Mouse (Mus musculus): ENCODE results near the gene Il10. TPM values are rescaled to one million over a fixed set of nuclear protein-coding genes. Genes with fewer than 3 reads are reported as not detected.

The Il10 gene
- polyA plus RNA-seq, 1 experiment: not detected

- Histone ChIP-seq H3K36me3 (ENCODE audit: control insufficient read depth, insufficient read depth, low read length) (no peaks in the 10 kb centered on the region), H3K27me3 (ENCODE audit: control insufficient read depth, insufficient read depth, low read length) (no peaks in the 10 kb centered on the region), H3K27ac (ENCODE audit: control insufficient read depth, insufficient read depth, low read depth, low read length) (no peak overlapping the region), H3K4me1 (ENCODE audit: control insufficient read depth, insufficient read depth, low read length) (no peaks in the 10 kb centered on the region; the same call in 1 of the 2 replicates), H3K4me3 (ENCODE audit: control insufficient read depth, low read depth, low read length) (no peak overlapping the region)
- TF ChIP-seq CTCF (IDR thresholded peaks at IDR 0.05; ENCODE audit: control insufficient read depth, insufficient read depth, insufficient replicate concordance, low read depth, low read length) (no peak), POLR2A (IDR thresholded peaks at IDR 0.05; ENCODE audit: control insufficient read depth, low read depth, low read length) (no peak)
Observed at GRCm38 (mm10) chr1:131048946-131049345, 29.3 kb downstream of the Il10 start.

DNA sequence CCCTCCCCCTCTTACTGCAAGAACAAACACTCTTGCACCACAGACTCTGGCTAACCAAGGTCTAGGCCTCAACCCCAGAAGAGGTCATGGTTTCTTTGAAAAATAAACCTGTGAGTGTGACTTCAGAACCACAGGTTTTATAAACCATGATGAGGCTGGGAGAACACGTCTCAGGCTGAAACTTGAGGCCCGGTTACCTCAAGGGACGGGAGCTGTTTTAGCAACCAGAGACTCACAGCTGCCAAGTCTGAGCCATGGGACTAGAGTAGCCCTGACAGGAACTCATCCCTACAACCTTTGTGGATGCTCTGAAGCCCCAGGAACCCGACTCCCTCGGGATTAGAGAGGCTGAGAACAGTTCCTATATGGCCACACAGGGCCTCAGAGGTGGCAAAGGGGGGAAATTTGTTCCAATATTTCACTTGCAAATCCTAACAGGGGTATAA, 29.7 kb downstream of the Il10 start:
- Histone ChIP-seq H3K36me3 (ENCODE audit: control insufficient read depth, insufficient read depth, low read length) (no peaks in the 10 kb centered on the region), H3K4me1 (ENCODE audit: control insufficient read depth, insufficient read depth, low read length) (no peaks in the 10 kb centered on the region; the same call in 1 of the 2 replicates), H3K4me3 (ENCODE audit: control insufficient read depth, low read depth, low read length) (no peak overlapping the region), H3K27ac (ENCODE audit: control insufficient read depth, insufficient read depth, low read depth, low read length) (no peak overlapping the region), H3K27me3 (ENCODE audit: control insufficient read depth, insufficient read depth, low read length) (no peaks in the 10 kb centered on the region)
- TF ChIP-seq CTCF (IDR thresholded peaks at IDR 0.05; ENCODE audit: control insufficient read depth, insufficient read depth, insufficient replicate concordance, low read depth, low read length) (no peak), POLR2A (IDR thresholded peaks at IDR 0.05; ENCODE audit: control insufficient read depth, low read depth, low read length) (no peak)

- no peak overlapping the region for H3K4me3 ChIP-seq (ENCODE audit: control insufficient read depth, low read depth, low read length)
- TF ChIP-seq CTCF (IDR thresholded peaks at IDR 0.05; ENCODE audit: control insufficient read depth, insufficient read depth, insufficient replicate concordance, low read depth, low read length) (no peak), POLR2A (IDR thresholded peaks at IDR 0.05; ENCODE audit: control insufficient read depth, low read depth, low read length) (no peak)
- H3K4me1 ChIP-seq (ENCODE audit: control insufficient read depth, insufficient read depth, low read length): no peaks in the 10 kb centered on the region; the same call in 1 of the 2 replicates
- no peak overlapping the region for H3K27ac ChIP-seq (ENCODE audit: control insufficient read depth, insufficient read depth, low read depth, low read length)
- no peaks in the 10 kb centered on the region for H3K27me3 ChIP-seq (ENCODE audit: control insufficient read depth, insufficient read depth, low read length)
- H3K36me3 ChIP-seq (ENCODE audit: control insufficient read depth, insufficient read depth, low read length): no peaks in the 10 kb centered on the region
Observed at GRCm38 (mm10) chr1:131050011-131050410, 30.4 kb downstream of the Il10 start.

GRCm38 (mm10) chr1:131050617-131051016, 31.0 kb downstream of the Il10 start:
- TF ChIP-seq POLR2A (IDR thresholded peaks at IDR 0.05; ENCODE audit: control insufficient read depth, low read depth, low read length): no peak
- no peak for TF ChIP-seq CTCF (IDR thresholded peaks at IDR 0.05; ENCODE audit: control insufficient read depth, insufficient read depth, insufficient replicate concordance, low read depth, low read length)
- no peaks in the 10 kb centered on the region for H3K27me3 ChIP-seq (ENCODE audit: control insufficient read depth, insufficient read depth, low read length)
- no peaks in the 10 kb centered on the region; the same call in 1 of the 2 replicates for H3K4me1 ChIP-seq (ENCODE audit: control insufficient read depth, insufficient read depth, low read length)
- H3K36me3 ChIP-seq (ENCODE audit: control insufficient read depth, insufficient read depth, low read length): no peaks in the 10 kb centered on the region
- no peak overlapping the region for H3K27ac ChIP-seq (ENCODE audit: control insufficient read depth, insufficient read depth, low read depth, low read length)
- no peak overlapping the region for H3K4me3 ChIP-seq (ENCODE audit: control insufficient read depth, low read depth, low read length)

- no peak overlapping the region for H3K4me3 ChIP-seq (ENCODE audit: control insufficient read depth, low read depth, low read length)
- no peaks in the 10 kb centered on the region for H3K27me3 ChIP-seq (ENCODE audit: control insufficient read depth, insufficient read depth, low read length)
- no peak overlapping the region for H3K27ac ChIP-seq (ENCODE audit: control insufficient read depth, insufficient read depth, low read depth, low read length)
- H3K36me3 ChIP-seq (ENCODE audit: control insufficient read depth, insufficient read depth, low read length): no peaks in the 10 kb centered on the region
- no peak for TF ChIP-seq CTCF (IDR thresholded peaks at IDR 0.05; ENCODE audit: control insufficient read depth, insufficient read depth, insufficient replicate concordance, low read depth, low read length)
- TF ChIP-seq POLR2A (IDR thresholded peaks at IDR 0.05; ENCODE audit: control insufficient read depth, low read depth, low read length): no peak
- H3K4me1 ChIP-seq (ENCODE audit: control insufficient read depth, insufficient read depth, low read length): no peaks in the 10 kb centered on the region; the same call in 1 of the 2 replicates
Observed at GRCm38 (mm10) chr1:131051073-131051472, 31.4 kb downstream of the Il10 start.

- Histone ChIP-seq H3K4me3 (ENCODE audit: control insufficient read depth, low read depth, low read length) (no peak overlapping the region), H3K27ac (ENCODE audit: control insufficient read depth, insufficient read depth, low read depth, low read length) (no peak overlapping the region), H3K27me3 (ENCODE audit: control insufficient read depth, insufficient read depth, low read length) (no peaks in the 10 kb centered on the region), H3K4me1 (ENCODE audit: control insufficient read depth, insufficient read depth, low read length) (no peaks in the 10 kb centered on the region; the same call in 1 of the 2 replicates), H3K36me3 (ENCODE audit: control insufficient read depth, insufficient read depth, low read length) (no peaks in the 10 kb centered on the region)
- TF ChIP-seq CTCF (IDR thresholded peaks at IDR 0.05; ENCODE audit: control insufficient read depth, insufficient read depth, insufficient replicate concordance, low read depth, low read length) (0 out of 2 replicates have a peak, but pooled peaks have one; percentile 3), POLR2A (IDR thresholded peaks at IDR 0.05; ENCODE audit: control insufficient read depth, low read depth, low read length) (no peak)
Observed at GRCm38 (mm10) chr1:131053239-131053638, 33.6 kb downstream of the Il10 start.

DNA sequence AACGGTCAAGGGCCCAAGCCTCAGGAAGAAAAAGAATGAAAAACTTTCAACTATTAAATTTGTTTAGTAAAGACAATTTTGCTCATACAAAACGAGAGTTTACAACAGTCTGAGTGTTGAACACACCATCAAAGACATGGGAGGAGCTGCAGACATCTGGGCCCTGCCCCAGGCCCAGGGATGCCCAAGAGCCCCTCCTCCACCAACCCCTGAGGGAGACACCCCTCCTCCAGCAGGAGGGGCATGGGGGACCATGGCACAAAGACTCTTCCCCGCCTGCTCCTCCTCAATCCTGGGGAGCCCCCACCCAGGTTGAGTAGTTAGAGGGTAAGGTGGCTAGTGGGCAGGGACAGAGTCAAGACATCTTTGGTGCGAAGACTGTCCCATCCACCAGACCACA, 34.0 kb downstream of the Il10 start:
- no peak overlapping the region for H3K27ac ChIP-seq (ENCODE audit: control insufficient read depth, insufficient read depth, low read depth, low read length)

More for the DNA sequence above, 34.0 kb downstream of the Il10 start:
- TF ChIP-seq CTCF (IDR thresholded peaks at IDR 0.05; ENCODE audit: control insufficient read depth, insufficient read depth, insufficient replicate concordance, low read depth, low read length): no peak
- TF ChIP-seq POLR2A (IDR thresholded peaks at IDR 0.05; ENCODE audit: control insufficient read depth, low read depth, low read length): no peak
- no peaks in the 10 kb centered on the region for H3K36me3 ChIP-seq (ENCODE audit: control insufficient read depth, insufficient read depth, low read length)
- H3K27me3 ChIP-seq (ENCODE audit: control insufficient read depth, insufficient read depth, low read length): no peaks in the 10 kb centered on the region
- no peak overlapping the region for H3K4me3 ChIP-seq (ENCODE audit: control insufficient read depth, low read depth, low read length)
- H3K4me1 ChIP-seq (ENCODE audit: control insufficient read depth, insufficient read depth, low read length): no peaks in the 10 kb centered on the region; the same call in 1 of the 2 replicates
